Mouse (Mus musculus) thymus, adult 2 months (tissue): ENCODE measurements around the gene Gdf1.

Experiments
- CTCF ChIP-seq: fragments of 200-500 bp; IDR thresholded peaks from 2 replicates; pipeline ENCODE4 v1.5.1; 2012; ENCODE audit warnings: mild to moderate bottlenecking, control low read depth, low read length, moderate library complexity, borderline replicate concordance; ENCODE audit not compliant: control insufficient read depth, poor library complexity, insufficient read depth; ENCODE audit errors: extremely low read depth
- POLR2A ChIP-seq: fragments of 200-500 bp; IDR thresholded peaks from 2 replicates; pipeline ENCODE4 v1.6.1; 2012; ENCODE audit warnings: mild to moderate bottlenecking, low read length, control low read depth, moderate library complexity; ENCODE audit not compliant: control insufficient read depth, poor library complexity, insufficient read depth; ENCODE audit errors: extremely low read depth

DNA sequence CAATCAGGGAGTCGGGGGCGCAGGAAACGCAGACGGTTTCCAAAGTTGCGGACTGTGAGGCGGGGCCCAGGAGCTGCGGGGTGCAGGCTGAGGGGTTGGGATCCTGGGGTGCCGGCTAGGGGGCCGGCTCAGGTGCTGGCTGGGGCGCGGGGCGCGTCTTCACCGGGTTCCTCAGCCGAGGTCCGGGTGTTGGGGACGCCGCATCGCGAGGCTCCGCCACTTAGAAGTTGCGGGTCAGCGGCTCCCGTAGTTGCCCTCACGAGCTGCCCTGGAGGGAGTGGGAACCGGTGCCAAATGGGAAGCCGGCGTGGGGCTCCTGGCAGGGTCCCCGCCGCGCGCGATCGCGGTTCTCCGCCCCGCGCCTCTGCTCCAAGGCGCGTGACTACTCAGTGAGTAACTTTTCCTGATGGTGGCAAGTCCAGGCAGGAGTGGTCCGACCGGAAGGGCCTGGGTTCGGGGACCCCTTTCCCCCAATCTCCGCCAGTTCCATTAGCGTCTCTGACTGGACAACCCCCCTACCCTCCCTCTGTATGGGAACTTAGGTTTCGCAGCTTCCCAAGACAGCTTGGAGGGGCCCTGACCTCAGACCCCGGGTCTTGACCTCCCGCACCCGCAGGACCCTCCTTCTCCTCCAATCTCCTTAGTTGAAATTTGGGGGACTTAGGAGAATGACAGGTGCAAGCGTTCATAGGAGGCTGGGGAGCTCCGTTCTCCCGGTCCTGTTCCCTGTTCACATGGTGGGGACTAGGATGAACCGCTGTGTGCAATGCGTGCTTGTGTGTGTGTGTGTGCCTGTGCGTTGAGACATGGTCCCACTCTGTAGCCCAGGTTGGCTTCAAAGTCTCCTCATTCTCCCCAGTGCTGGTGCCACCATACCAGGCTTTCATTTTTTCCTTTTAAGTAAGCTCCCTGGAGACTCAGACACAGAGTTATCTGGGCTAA, 46.2 kb upstream of the Gdf1 start:
- TF ChIP-seq CTCF (no peak), POLR2A (no peak)
